Mouse (Mus musculus): Measurements from ENCODE around the gene Sema4c. TPM values are rescaled to one million over a fixed set of nuclear protein-coding genes. Genes with fewer than 3 reads are reported as not detected.

The Sema4c gene
- polyA plus RNA-seq, 1 experiment, result not detected

- 6% methylated on average over 1 of the region's 1 CpGs for WGBS
- no peak for TF ChIP-seq CTCF (IDR thresholded peaks at IDR 0.05; ENCODE audit: insufficient read depth, low read depth, low read length)
- no peak for TF ChIP-seq POLR2A (IDR thresholded peaks at IDR 0.05; ENCODE audit: insufficient read depth, low read depth, low read length)
- peaks cover 23% of the 10 kb centered on the region for H3K4me1 ChIP-seq (ENCODE audit: control insufficient read depth, insufficient read depth, low read length)
- no peak overlapping the region for H3K4me3 ChIP-seq (ENCODE audit: insufficient read depth, low read depth, low read length)
- H3K27ac ChIP-seq (ENCODE audit: insufficient read depth, low read depth, low read length), result no peak overlapping the region
Observed at GRCm38 (mm10) chr1:36513310-36513709, 44.8 kb downstream of the Sema4c start.

DNA sequence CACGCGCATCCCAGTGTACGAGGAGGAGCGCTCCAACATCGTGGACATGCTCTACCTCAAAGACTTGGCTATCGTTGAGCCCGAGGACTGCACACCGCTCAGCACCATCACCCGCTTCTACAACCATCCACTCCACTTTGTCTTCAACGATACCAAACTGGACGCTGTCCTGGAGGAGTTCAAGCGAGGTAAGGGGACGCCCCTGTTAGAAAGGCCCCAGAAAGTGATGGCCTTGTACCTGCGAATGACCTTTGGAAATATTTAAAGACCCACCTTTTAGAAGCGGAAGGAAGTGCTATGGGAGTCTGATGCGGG lies 45.2 kb downstream of the Sema4c start:
- Histone ChIP-seq H3K4me1 (ENCODE audit: control insufficient read depth, insufficient read depth, low read length) (peaks cover 20% of the 10 kb centered on the region), H3K27ac (ENCODE audit: insufficient read depth, low read depth, low read length) (no peak overlapping the region), H3K4me3 (ENCODE audit: insufficient read depth, low read depth, low read length) (peak overlapping the region; percentile 78)
- 3% methylated on average over 16 of the region's 16 CpGs for WGBS
- TF ChIP-seq POLR2A (IDR thresholded peaks at IDR 0.05; ENCODE audit: insufficient read depth, low read depth, low read length) (no peak), CTCF (IDR thresholded peaks at IDR 0.05; ENCODE audit: insufficient read depth, low read depth, low read length) (no peak)

DNA sequence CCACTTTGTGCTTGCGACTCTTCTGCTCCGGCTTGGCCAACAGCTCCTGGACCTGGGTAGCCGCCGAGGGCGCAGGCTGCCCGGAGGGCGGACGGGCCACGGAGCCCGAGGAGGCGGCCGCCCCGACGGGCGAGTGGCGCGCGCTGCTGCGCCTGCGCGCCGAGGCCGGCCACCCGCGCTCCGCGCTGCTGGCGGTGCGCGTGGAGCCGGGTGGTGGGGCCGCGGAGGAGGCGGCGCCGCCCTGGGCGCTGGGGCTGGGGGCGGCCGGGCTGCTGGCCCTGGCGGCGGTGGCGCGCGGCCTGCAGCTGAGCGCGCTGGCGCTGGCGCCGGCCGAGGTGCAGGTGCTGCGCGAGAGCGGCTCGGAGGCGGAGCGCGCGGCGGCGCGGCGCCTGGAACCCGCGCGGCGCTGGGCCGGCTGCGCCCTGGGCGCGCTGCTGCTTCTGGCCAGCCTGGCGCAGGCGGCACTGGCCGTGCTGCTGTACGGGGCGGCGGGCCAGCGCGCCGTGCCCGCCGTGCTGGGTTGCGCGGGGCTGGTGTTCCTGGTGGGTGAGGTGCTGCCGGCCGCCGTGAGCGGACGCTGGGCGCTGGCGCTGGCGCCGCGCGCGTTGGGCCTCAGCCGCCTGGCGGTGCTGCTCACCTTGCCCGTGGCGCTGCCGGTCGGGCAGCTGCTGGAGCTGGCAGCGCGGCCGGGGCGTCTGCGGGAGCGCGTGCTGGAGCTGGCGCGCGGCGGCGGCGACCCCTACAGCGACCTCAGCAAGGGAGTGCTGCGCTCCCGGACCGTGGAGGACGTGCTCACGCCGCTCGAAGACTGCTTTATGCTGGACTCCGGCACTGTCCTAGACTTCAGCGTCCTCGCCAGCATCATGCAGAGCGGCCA lies 45.8 kb downstream of the Sema4c start:
- H3K27ac ChIP-seq (ENCODE audit: insufficient read depth, low read depth, low read length), result peak overlapping the region; percentile 59
- TF ChIP-seq CTCF (IDR thresholded peaks at IDR 0.05; ENCODE audit: insufficient read depth, low read depth, low read length) (no peak), POLR2A (IDR thresholded peaks at IDR 0.05; ENCODE audit: insufficient read depth, low read depth, low read length) (no peak)
- WGBS, result 19% methylated on average over 126 of the region's 126 CpGs
- H3K4me3 ChIP-seq (ENCODE audit: insufficient read depth, low read depth, low read length), result peak overlapping the region; percentile 78
- H3K4me1 ChIP-seq (ENCODE audit: control insufficient read depth, insufficient read depth, low read length), result peaks cover 20% of the 10 kb centered on the region

GRCm38 (mm10) chr1:36511289-36512021 lies 46.7 kb downstream of the Sema4c start, which contains the start of gene Cnnm3:
Gene Cnnm3 (plus strand): TSS chr1:36511867.
- Histone ChIP-seq H3K4me1 (ENCODE audit: control insufficient read depth, insufficient read depth, low read length) (peaks cover 16% of the 10 kb centered on the region), H3K27ac (ENCODE audit: insufficient read depth, low read depth, low read length) (peak within 1 kb of the TSS; percentile 59), H3K4me3 (ENCODE audit: insufficient read depth, low read depth, low read length) (peak within 1 kb of the TSS; percentile 78)
- TF ChIP-seq POLR2A (IDR thresholded peaks at IDR 0.05; ENCODE audit: insufficient read depth, low read depth, low read length) (peak; percentile 83), CTCF (IDR thresholded peaks at IDR 0.05; ENCODE audit: insufficient read depth, low read depth, low read length) (peak; percentile 36; the same call in 1 of the 2 replicates)
- WGBS, result 2% methylated on average over 51 of the region's 51 CpGs

GRCm38 (mm10) chr1:36508238-36508637 lies 49.9 kb downstream of the Sema4c start:
- no peak for TF ChIP-seq POLR2A (IDR thresholded peaks at IDR 0.05; ENCODE audit: insufficient read depth, low read depth, low read length)
- TF ChIP-seq CTCF (IDR thresholded peaks at IDR 0.05; ENCODE audit: insufficient read depth, low read depth, low read length), result no peak
- Histone ChIP-seq H3K4me1 (ENCODE audit: control insufficient read depth, insufficient read depth, low read length) (no peaks in the 10 kb centered on the region), H3K4me3 (ENCODE audit: insufficient read depth, low read depth, low read length) (no peak overlapping the region), H3K27ac (ENCODE audit: insufficient read depth, low read depth, low read length) (no peak overlapping the region)
- WGBS, result 83% methylated on average over 5 of the region's 5 CpGs

GRCm38 (mm10) chr1:36501261-36501660 lies 56.9 kb downstream of the Sema4c start:
- Histone ChIP-seq H3K4me3 (ENCODE audit: insufficient read depth, low read depth, low read length) (no peak overlapping the region), H3K4me1 (ENCODE audit: control insufficient read depth, insufficient read depth, low read length) (no peaks in the 10 kb centered on the region), H3K27ac (ENCODE audit: insufficient read depth, low read depth, low read length) (no peak overlapping the region)
- no peak for TF ChIP-seq POLR2A (IDR thresholded peaks at IDR 0.05; ENCODE audit: insufficient read depth, low read depth, low read length)
- no peak for TF ChIP-seq CTCF (IDR thresholded peaks at IDR 0.05; ENCODE audit: insufficient read depth, low read depth, low read length)
- WGBS, result 4% methylated on average over 3 of the region's 3 CpGs

Other genes starting within 250 kb of the Sema4c start
- gene Kansl3, start 189.2 kb downstream of the Sema4c start, polyA plus RNA-seq (2012; ENCODE audit: insufficient read depth, insufficient read length, low replicate concordance, missing spikeins), result 336 TPM in 1 of 2 replicates, not detected in the other
- not detected in 2 replicates for gene Fer1l5, start 186.1 kb downstream of the Sema4c start, polyA plus RNA-seq (2012; ENCODE audit: insufficient read depth, insufficient read length, low replicate concordance, missing spikeins)
- not detected in 2 replicates for gene Lman2l, start 113.1 kb downstream of the Sema4c start, polyA plus RNA-seq (2012; ENCODE audit: insufficient read depth, insufficient read length, low replicate concordance, missing spikeins)
- not detected in 2 replicates for gene Cnnm4, start 86.7 kb downstream of the Sema4c start, polyA plus RNA-seq (2012; ENCODE audit: insufficient read depth, insufficient read length, low replicate concordance, missing spikeins)
- gene Cnnm3, start 46.5 kb downstream of the Sema4c start, polyA plus RNA-seq (2012; ENCODE audit: insufficient read depth, insufficient read length, low replicate concordance, missing spikeins), result not detected in 2 replicates
- not detected in 2 replicates for gene Ankrd23, start 21.5 kb downstream of the Sema4c start, polyA plus RNA-seq (2012; ENCODE audit: insufficient read depth, insufficient read length, low replicate concordance, missing spikeins)
- not detected in 2 replicates for gene Gm42417, start 18.9 kb downstream of the Sema4c start, polyA plus RNA-seq (2012; ENCODE audit: insufficient read depth, insufficient read length, low replicate concordance, missing spikeins)
- gene Ankrd39, start 10.9 kb downstream of the Sema4c start, polyA plus RNA-seq (2012; ENCODE audit: insufficient read depth, insufficient read length, low replicate concordance, missing spikeins), result not detected in 2 replicates
- gene Fam178b, start 124.8 kb upstream of the Sema4c start, polyA plus RNA-seq (2012; ENCODE audit: insufficient read depth, insufficient read length, low replicate concordance, missing spikeins), result not detected in 2 replicates
- gene Cox5b, start 133.1 kb upstream of the Sema4c start, polyA plus RNA-seq (2012; ENCODE audit: insufficient read depth, insufficient read length, low replicate concordance, missing spikeins), result not detected in 2 replicates
- not detected in 2 replicates for gene 4933424G06Rik, start 151.8 kb upstream of the Sema4c start, polyA plus RNA-seq (2012; ENCODE audit: insufficient read depth, insufficient read length, low replicate concordance, missing spikeins)
- gene Actr1b, start 156.1 kb upstream of the Sema4c start, polyA plus RNA-seq (2012; ENCODE audit: insufficient read depth, insufficient read length, low replicate concordance, missing spikeins), result not detected in 2 replicates
- not detected in 2 replicates for gene Zap70, start 203.4 kb upstream of the Sema4c start, polyA plus RNA-seq (2012; ENCODE audit: insufficient read depth, insufficient read length, low replicate concordance, missing spikeins)

Measured in olfactory bulb, adult 2 months (tissue).